Mouse (Mus musculus): ENCODE measurements around the gene Aox4. TPM values are rescaled to one million over a fixed set of nuclear protein-coding genes. Genes with fewer than 3 reads are reported as not detected.

Aox4 gene
- total and polyA plus RNA-seq, 3 experiments = 0.05 to 0.27 TPM; not detected in 1

- H3K79me2 ChIP-seq (replicated peaks; ENCODE audit: control insufficient read depth, extremely low read depth, insufficient read depth, poor library complexity, severe bottlenecking) = no peaks in the 10 kb centered on the region
- TF ChIP-seq EP300 (IDR thresholded peaks at IDR 0.05; ENCODE audit: low read length) (peak; percentile 72; the same call in 1 of the 2 replicates), IRF4 (IDR thresholded peaks at IDR 0.05; ENCODE audit: low read depth, low read length) (peak; percentile 96), ZC3H11A (IDR thresholded peaks at IDR 0.05; ENCODE audit: low read depth, low read length) (no peak), CHD2 (IDR thresholded peaks at IDR 0.05; ENCODE audit: low read length) (peak; percentile 54; the same call in 1 of the 2 replicates), MAZ (IDR thresholded peaks at IDR 0.05; ENCODE audit: low read depth, low read length) (0 out of 2 replicates have a peak, but pooled peaks have one; percentile 27), HCFC1 (IDR thresholded peaks at IDR 0.05; ENCODE audit: low read depth, low read length) (peak; percentile 31; the same call in 1 of the 2 replicates), TCF12 (IDR thresholded peaks at IDR 0.05; ENCODE audit: low read depth, low read length) (peak; percentile 51; the same call in 1 of the 2 replicates), BHLHE40 (IDR thresholded peaks at IDR 0.05; ENCODE audit: low read depth, low read length) (peak; percentile 67), KAT2A (IDR thresholded peaks at IDR 0.05; ENCODE audit: insufficient replicate concordance, low read length) (no peak), MEF2A (IDR thresholded peaks at IDR 0.05; ENCODE audit: borderline replicate concordance, low read depth, low read length) (peak; percentile 79), SMC3 (IDR thresholded peaks at IDR 0.05; ENCODE audit: low read depth, low read length) (peak; percentile 13; the same call in 1 of the 2 replicates), RAD21 (IDR thresholded peaks at IDR 0.05; ENCODE audit: low read depth, low read length) (no peak), MAX (IDR thresholded peaks at IDR 0.05; ENCODE audit: low read length) (peak; percentile 26; the same call in 1 of the 2 replicates), USF2 (conservative IDR thresholded peaks at IDR 0.05; ENCODE audit: low read depth, low read length) (no peak)
- H3K27ac ChIP-seq (ENCODE audit: insufficient read depth, low read depth) = peak overlapping the region; percentile 91
- H3K9ac ChIP-seq (ENCODE audit: insufficient read depth, low read depth) = peak overlapping the region; percentile 54
- peaks cover 28 to 62% of the 10 kb centered on the region in 2 experiments for H3K4me1 ChIP-seq (ENCODE audit: control insufficient read depth in 1 of 2, insufficient read depth in 2 of 2)
- H3K4me3 ChIP-seq (replicated peaks in 1 of 3; ENCODE audit: low read depth in 2 of 3, low read length in 2 of 3, poor library complexity in 1 of 3) = peak overlapping the region in 2 of 3 experiments; percentile 25 to 38
- dilution Hi-C loops (cut with MboI; ENCODE audit: extremely low pct_ligation_motif_present, extremely low pct_unique_long_range_greater_than_20kb, low sequenced_read_pairs) (no loop called here), in situ Hi-C loops (cut with MboI; ENCODE audit: low pct_ligation_motif_present, low pct_unique_long_range_greater_than_20kb, low sequenced_read_pairs) (no loop called here)
- H3K27me3 ChIP-seq (replicated peaks) = no peaks in the 10 kb centered on the region
- H3K4me2 ChIP-seq (ENCODE audit: insufficient read depth, low read depth, poor library complexity, severe bottlenecking) = peak overlapping the region; percentile 95
- no peaks in the 10 kb centered on the region for H3K9me3 ChIP-seq (replicated peaks; ENCODE audit: low read length)
- no peaks in the 10 kb centered on the region for H3K36me3 ChIP-seq (replicated peaks in 1 of 2; ENCODE audit: control insufficient read depth in 1 of 2, insufficient read depth in 1 of 2, low read length in 1 of 2)
- DNase-seq (ENCODE audit: extremely low read depth) = peak; percentile 20
These were observed 15.9 kb upstream of the Aox4 start for GRCm38 (mm10) chr1:58194317-58194716.

- TF ChIP-seq CHD2 (IDR thresholded peaks at IDR 0.05; ENCODE audit: low read length) (peak; percentile 95), ETS1 (conservative IDR thresholded peaks at IDR 0.05; ENCODE audit: low read depth, low read length) (peak; percentile 96), NELFE (IDR thresholded peaks at IDR 0.05; ENCODE audit: low read depth, low read length) (peak; percentile 54; the same call in 1 of the 2 replicates), GABPA (IDR thresholded peaks at IDR 0.05; ENCODE audit: insufficient replicate concordance, low read depth, low read length) (no peak), NRF1 (IDR thresholded peaks at IDR 0.05; ENCODE audit: low read depth, low read length) (no peak), ZNF384 (IDR thresholded peaks at IDR 0.05; ENCODE audit: low read depth, low read length) (no peak), KAT2A (IDR thresholded peaks at IDR 0.05; ENCODE audit: insufficient replicate concordance, low read length) (no peak), MYC (IDR thresholded peaks at IDR 0.05; ENCODE audit: low read depth, low read length) (peak; percentile 59; the same call in 1 of the 2 replicates), HCFC1 (IDR thresholded peaks at IDR 0.05; ENCODE audit: low read depth, low read length) (peak; percentile 33; the same call in 1 of the 2 replicates), RCOR1 (conservative IDR thresholded peaks at IDR 0.05; ENCODE audit: low read depth, low read length) (peak; percentile 45; the same call in 1 of the 2 replicates), MEF2A (IDR thresholded peaks at IDR 0.05; ENCODE audit: borderline replicate concordance, low read depth, low read length) (peak; percentile 99), MAX (IDR thresholded peaks at IDR 0.05; ENCODE audit: low read length) (peak; percentile 55; the same call in 1 of the 2 replicates), RAD21 (IDR thresholded peaks at IDR 0.05; ENCODE audit: low read depth, low read length) (no peak), SIN3A (IDR thresholded peaks at IDR 0.05; ENCODE audit: low read length) (peak; percentile 67), MAZ (IDR thresholded peaks at IDR 0.05; ENCODE audit: low read depth, low read length) (peak; percentile 93), EP300 (IDR thresholded peaks at IDR 0.05; ENCODE audit: low read length) (peak; percentile 88), SMC3 (IDR thresholded peaks at IDR 0.05; ENCODE audit: low read depth, low read length) (peak; percentile 20; the same call in 1 of the 2 replicates), TCF12 (IDR thresholded peaks at IDR 0.05; ENCODE audit: low read depth, low read length) (peak; percentile 90), BHLHE40 (IDR thresholded peaks at IDR 0.05; ENCODE audit: low read depth, low read length) (peak; percentile 96), IRF4 (IDR thresholded peaks at IDR 0.05; ENCODE audit: low read depth, low read length) (peak; percentile 86), ZC3H11A (IDR thresholded peaks at IDR 0.05; ENCODE audit: low read depth, low read length) (no peak), JUN (IDR thresholded peaks at IDR 0.05; ENCODE audit: insufficient read depth, low read depth, low read length) (peak; percentile 56), MAFK (IDR thresholded peaks at IDR 0.05; ENCODE audit: insufficient replicate concordance, low read length) (0 out of 2 replicates have a peak, but pooled peaks have one; percentile 59), JUND (conservative IDR thresholded peaks at IDR 0.05; ENCODE audit: low read depth, low read length) (peak; percentile 46), USF1 (IDR thresholded peaks at IDR 0.05; ENCODE audit: low read depth, low read length) (no peak)
- H3K27me3 ChIP-seq (replicated peaks) = no peaks in the 10 kb centered on the region
These were observed 15.2 kb upstream of the Aox4 start for GRCm38 (mm10) chr1:58194988-58195387.

More at GRCm38 (mm10) chr1:58194988-58195387, 15.2 kb upstream of the Aox4 start:
- Histone ChIP-seq H3K4me1 (ENCODE audit: control insufficient read depth in 1 of 2, insufficient read depth in 2 of 2) (peaks cover 28 to 57% of the 10 kb centered on the region in 2 experiments), H3K27ac (ENCODE audit: insufficient read depth, low read depth) (peak overlapping the region; percentile 81), H3K9me3 (replicated peaks; ENCODE audit: low read length) (no peaks in the 10 kb centered on the region), H3K36me3 (replicated peaks in 1 of 2; ENCODE audit: control insufficient read depth in 1 of 2, insufficient read depth in 1 of 2, low read length in 1 of 2) (no peaks in the 10 kb centered on the region), H3K4me2 (ENCODE audit: insufficient read depth, low read depth, poor library complexity, severe bottlenecking) (peak overlapping the region; percentile 95), H3K79me2 (replicated peaks; ENCODE audit: control insufficient read depth, extremely low read depth, insufficient read depth, poor library complexity, severe bottlenecking) (no peaks in the 10 kb centered on the region), H3K4me3 (replicated peaks in 1 of 3; ENCODE audit: low read depth in 2 of 3, low read length in 2 of 3, poor library complexity in 1 of 3) (peak overlapping the region in 2 of 3 experiments; percentile 3 to 42), H3K9ac (ENCODE audit: insufficient read depth, low read depth) (peak overlapping the region; percentile 61)
- dilution Hi-C loops (cut with MboI; ENCODE audit: extremely low pct_ligation_motif_present, extremely low pct_unique_long_range_greater_than_20kb, low sequenced_read_pairs) (no loop called here), in situ Hi-C loops (cut with MboI; ENCODE audit: low pct_ligation_motif_present, low pct_unique_long_range_greater_than_20kb, low sequenced_read_pairs) (no loop called here)
- peak; percentile 64 for DNase-seq (ENCODE audit: extremely low read depth)

Data from CH12.LX (cell line).